Comparison of ENCODE assay signal across 8 mouse cellular contexts in the genomic region with DNA sequence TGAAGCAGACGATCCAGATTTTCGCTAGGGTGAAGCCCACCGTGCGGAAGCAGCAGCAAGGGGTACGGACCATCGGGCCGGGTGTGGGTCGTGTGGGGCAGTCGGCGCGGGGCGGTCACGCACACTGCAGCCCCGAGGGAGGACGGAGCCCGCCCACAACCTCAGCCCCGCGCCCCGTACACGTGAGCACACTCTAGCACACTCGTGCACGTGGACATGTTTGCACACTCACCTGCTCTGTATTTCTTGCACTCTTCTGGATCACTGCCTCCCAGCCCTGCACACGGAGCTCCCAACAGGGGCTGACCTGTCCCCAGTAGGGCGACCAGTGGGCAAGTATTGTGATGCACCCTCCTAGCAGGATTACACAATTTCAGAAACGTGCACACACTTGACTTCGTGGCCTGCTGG. TPM values are rescaled to one million over a fixed set of nuclear protein-coding genes. Genes with fewer than 3 reads are reported as not detected.
DNase-seq lines count a peak whose midpoint lies in the region; ATAC-seq and TF ChIP-seq lines count a peak whose summit lies in the region.

No protein-coding gene starts in this region.

- peak overlapping the region; percentile 78 for H3K4me2 ChIP-seq in heart, embryonic 14.5 days (ENCODE audit: low read length)

- TF ChIP-seq CTCF in Patski (IDR thresholded peaks at IDR 0.05), result no peak

- H3K4me3 ChIP-seq in heart, embryonic 14.5 days (ENCODE audit: control insufficient read depth in 1 of 2, insufficient read depth in 1 of 2, low read depth in 1 of 2, low read length in 2 of 2), result peak overlapping the region; percentile 56 to 59

- no peak for DNase-seq in heart, postnatal 36 days
- no peak for DNase-seq in Patski (ENCODE audit: low read depth, low spot score)
- DNase-seq in lung, postnatal 36 days, result peak; percentile 24
- DNase-seq in ovary, adult 18-20 months (ENCODE audit: low spot score), result no peak
- DNase-seq in left cerebral cortex, postnatal 10 days (ENCODE audit: extremely low spot score in 1 of 2, low spot score in 2 of 2), result no peak
- no peak for DNase-seq in thymus, postnatal 0 days (ENCODE audit: low spot score)

- H3K4me1 ChIP-seq in heart, embryonic 14.5 days (ENCODE audit: control insufficient read depth in 2 of 2, insufficient read depth in 2 of 2, low read length in 2 of 2), result peaks cover 5 to 7% of the 10 kb centered on the region in 2 experiments; a peak in 3 of 4 replicates

- H3K9me3 ChIP-seq in heart, embryonic 14.5 days (ENCODE audit: control insufficient read depth, low read length), result no peaks in the 10 kb centered on the region

- H3K36me3 ChIP-seq in heart, embryonic 14.5 days (ENCODE audit: control insufficient read depth, insufficient read depth, low read length), result no peaks in the 10 kb centered on the region

- H3K27ac ChIP-seq in heart, embryonic 14.5 days (replicated peaks in 1 of 2; ENCODE audit: control insufficient read depth in 1 of 2, insufficient read depth in 1 of 2, low read depth in 2 of 2, low read length in 2 of 2), result no peak overlapping the region

- under 1% methylated on average over 24 of the region's 26 CpGs for WGBS in heart, embryonic 14.5 days

- intact Hi-C loops in heart, postnatal 36 days (cut with DNase I), result loop anchor here (5.0 kb wide), 1 partner anchor 148 kb away; no protein-coding TSS in a partner anchor
- intact Hi-C loops in left cerebral cortex, postnatal 10 days (cut with DNase I), result no loop called here

- CTCF ChIA-PET in Patski (lab: Charles Lee), result no interaction called here

- peak; percentile 55 for ATAC-seq in heart, embryonic 14.5 days (ENCODE audit: insufficient number of reproducible peaks, insufficient read depth, low FRiP score, low read depth)
- peak; percentile 67 for ATAC-seq in Patski
- ATAC-seq in granulocyte monocyte progenitor cell, adult 5-6 weeks (replicated peaks; ENCODE audit: poor library complexity, severe bottlenecking), result peak; percentile 58

- in situ Hi-C loops in Patski (cut with MboI; ENCODE audit: low pct_unique_long_range_greater_than_20kb), result no loop called here

- no peaks in the 10 kb centered on the region for H3K27me3 ChIP-seq in heart, embryonic 14.5 days (ENCODE audit: control insufficient read depth, insufficient read depth, low read length)
- H3K27me3 ChIP-seq in Patski, result no peaks in the 10 kb centered on the region

- H3K9ac ChIP-seq in heart, embryonic 14.5 days (ENCODE audit: low read length), result peak overlapping the region; percentile 65

- POLR2A ChIA-PET in Patski (lab: Charles Lee), result no interaction called here

RNA-seq across cellular contexts. Expression of a gene that starts 0.3 kb away (rescaled TPM):
- polyA plus RNA-seq in heart, embryonic 14.5 days (2014; fragmentation: Nextera tagmentation; extraction: Ambion mirVana), result 1.9 and 2.8 TPM in 2 replicates
- total RNA-seq in heart, postnatal 36 days (2021), result 1 to 10 TPM; 2.1 to 2.2 TPM
- polyA plus RNA-seq in Patski (2021), result 3.2 TPM
- total RNA-seq in granulocyte monocyte progenitor cell, adult 5-6 weeks (2014; fragmentation: Nextera tagmentation), result not detected in 2 replicates
- total RNA-seq in granulocyte monocyte progenitor cell, adult 5-6 weeks (2017), result 0.39 TPM in 1 of 2 replicates, not detected in the other
- 1 to 10 TPM; 1.1 to 1.8 TPM for total RNA-seq in left cerebral cortex, postnatal 10 days (2021)
- polyA plus RNA-seq in thymus, postnatal 0 days (2015; fragmentation: Nextera tagmentation; extraction: Ambion mirVana), result 1.3 TPM in 2 replicates

RNA-seq across cellular contexts. Expression of a gene that starts 51.1 kb away (rescaled TPM):
- 3.7 and 4.7 TPM in 2 replicates for polyA plus RNA-seq in heart, embryonic 14.5 days (2014; fragmentation: Nextera tagmentation; extraction: Ambion mirVana)
- total RNA-seq in heart, postnatal 36 days (2021), result 1 to 10 TPM; 7.6 to 7.8 TPM
- 2.4 TPM for polyA plus RNA-seq in Patski (2021)
- total RNA-seq in granulocyte monocyte progenitor cell, adult 5-6 weeks (2014; fragmentation: Nextera tagmentation), result not detected in 2 replicates
- total RNA-seq in granulocyte monocyte progenitor cell, adult 5-6 weeks (2017), result 0.04 TPM in 1 of 2 replicates, not detected in the other
- 10 to 100 TPM; 34.2 to 41.7 TPM for total RNA-seq in left cerebral cortex, postnatal 10 days (2021)
- polyA plus RNA-seq in thymus, postnatal 0 days (2015; fragmentation: Nextera tagmentation; extraction: Ambion mirVana), result 0.18 and 0.30 TPM in 2 replicates

Comparison
In these comparisons a context has a peak if more than half of its experiments do, and no peak if none do; other contexts are left out.
1. RNA of a gene that starts 51.1 kb away (total RNA-seq): 34.2 to 41.7 TPM in left cerebral cortex, postnatal 10 days and 7.6 to 7.8 TPM in heart, postnatal 36 days; 0.04 TPM in granulocyte monocyte progenitor cell, adult 5-6 weeks; every median in the first group is over 4 times any median in the second.
2. Peak in every context shown above with its lines, with median percentiles within 50 percentile points of each other: ATAC-seq.